Mouse (Mus musculus) heart, adult 10 weeks (tissue): ENCODE measurements around the gene Rybp. TPM values are rescaled to one million over a fixed set of nuclear protein-coding genes. Genes with fewer than 3 reads are reported as not detected.

Experiments used
- polyA plus RNA-seq: library from polyadenylated mRNA; stranded (reverse); fragments of 350-450 nt; fragmentation: Illumina TruSeq; extraction: RNeasy Lipid Tissue Mini Kit (QIAGEN cat#74804); gene quantifications from one replicate; pipeline ENCODE4 v1.2.3, GENCODE M21; 2014; ENCODE audit warnings: low read depth, low replicate concordance

Gene Rybp
- 10.5 TPM for polyA plus RNA-seq

GRCm38 (mm10) chr6:100287334-100288015 is at the start of gene Rybp:
Gene Rybp (minus strand): TSS chr6:100287485.

